Mouse (Mus musculus) large intestine, adult 2 months (tissue): ENCODE measurements around the gene Pgbd5. TPM values are rescaled to one million over a fixed set of nuclear protein-coding genes. Genes with fewer than 3 reads are reported as not detected.

Experiments
- DNase-seq: peaks from one replicate; pipeline ENCODE4 v3.0.0-alpha.2; 2012; ENCODE audit warnings: low read depth, low spot score
- WGBS: fragments of 180-500 bp; shearing (Covaris S2); methylation state at CpG from one replicate; pipeline ENCODE4 v1.1.7; 2018; 5-methylcytosine and 5-hydroxymethylcytosine counted together
- polyA plus RNA-seq: library from polyadenylated mRNA; depleted of rRNA; stranded (reverse); fragments of >200 nt; gene quantifications from 2 replicates; pipeline ENCODE4 v1.2.3, GENCODE M21; 2012; rRNA removed

The Pgbd5 gene
- polyA plus RNA-seq, result 3.3 and 4.2 TPM in 2 replicates

DNA sequence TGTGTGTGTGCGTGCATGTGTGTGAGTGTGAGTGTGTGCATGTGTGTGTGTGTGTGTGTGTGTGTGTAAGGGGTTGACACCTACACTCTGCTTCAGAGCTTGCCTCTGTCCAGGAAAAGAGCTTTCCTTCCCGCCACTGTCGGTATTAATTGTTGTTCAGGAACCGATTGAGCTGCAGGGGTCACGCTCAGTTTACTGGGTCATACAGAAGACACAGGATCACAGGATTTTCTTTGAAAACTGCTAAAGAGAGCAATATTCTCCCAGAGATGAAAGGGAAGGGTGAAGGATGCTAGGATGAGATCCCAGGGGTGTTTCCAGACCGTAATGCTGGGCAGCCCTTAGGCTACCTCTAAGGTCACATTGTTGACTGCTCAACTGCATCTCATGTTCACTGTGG, at the start of gene Pgbd5:
TSS of gene Pgbd5 (minus strand) at position 101 of the 400 bp plus-strand sequence.
- no peak for DNase-seq
- WGBS, result 81% methylated on average over 6 of the region's 6 CpGs

DNA sequence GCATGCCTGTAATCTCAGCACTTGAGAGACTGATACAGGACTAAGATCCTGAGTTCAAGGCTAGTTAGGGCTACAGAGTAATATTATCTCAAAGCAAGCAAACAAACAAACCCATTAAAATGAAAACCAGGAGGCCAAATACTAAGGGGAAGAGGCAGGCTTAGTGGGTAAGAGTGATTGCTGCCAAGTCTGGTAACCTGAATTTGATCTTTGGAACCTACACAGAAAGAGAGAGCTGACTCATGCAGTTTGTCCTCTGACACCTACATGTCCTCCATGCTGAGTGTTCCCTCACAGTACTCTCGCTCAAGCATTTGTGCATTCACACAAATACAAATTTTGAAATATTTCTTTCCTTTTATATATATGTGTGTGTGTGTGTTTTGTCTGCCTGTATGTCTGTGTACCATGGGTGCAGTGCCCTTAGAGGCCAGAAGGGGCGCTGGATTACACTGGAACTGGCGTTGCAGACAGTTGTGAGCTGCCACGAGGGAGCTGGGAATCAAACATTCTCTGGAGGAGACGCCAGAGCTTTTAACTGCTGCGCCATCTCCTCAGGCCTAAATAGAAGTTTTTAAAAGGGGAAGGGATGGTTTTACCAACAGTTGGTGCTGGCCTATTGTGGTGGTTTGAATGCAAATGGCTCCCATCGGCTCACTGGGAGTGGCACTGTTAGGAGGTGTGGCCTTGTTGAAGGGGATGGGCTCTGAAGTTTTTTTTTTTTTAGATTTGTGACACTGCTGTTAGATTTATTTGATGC, 44.1 kb upstream of the Pgbd5 start:
- DNase-seq, result no peak
- WGBS, result 71% methylated on average over 7 of the region's 7 CpGs

DNA sequence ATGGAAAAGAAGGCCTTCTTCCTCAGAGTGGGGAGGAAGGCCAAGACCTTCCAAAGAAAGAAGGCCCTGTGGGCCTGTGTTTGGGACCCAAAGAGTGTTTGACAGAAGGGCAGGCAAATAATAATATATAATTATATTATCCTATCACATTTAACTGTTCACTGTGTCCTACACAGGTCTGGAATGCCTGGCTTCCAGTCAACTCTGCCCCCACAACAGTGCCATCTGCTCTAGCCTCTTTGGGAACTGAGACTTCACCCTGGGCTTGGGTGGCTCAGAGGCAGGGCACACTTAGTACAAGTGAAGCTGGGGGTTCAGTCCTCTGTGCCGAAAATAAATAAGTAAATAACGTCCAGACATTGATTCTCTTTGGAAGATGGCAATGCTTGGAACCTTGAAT, 43.3 kb upstream of the Pgbd5 start:
- 93% methylated on average over 2 of the region's 2 CpGs for WGBS
- DNase-seq, result no peak

DNA sequence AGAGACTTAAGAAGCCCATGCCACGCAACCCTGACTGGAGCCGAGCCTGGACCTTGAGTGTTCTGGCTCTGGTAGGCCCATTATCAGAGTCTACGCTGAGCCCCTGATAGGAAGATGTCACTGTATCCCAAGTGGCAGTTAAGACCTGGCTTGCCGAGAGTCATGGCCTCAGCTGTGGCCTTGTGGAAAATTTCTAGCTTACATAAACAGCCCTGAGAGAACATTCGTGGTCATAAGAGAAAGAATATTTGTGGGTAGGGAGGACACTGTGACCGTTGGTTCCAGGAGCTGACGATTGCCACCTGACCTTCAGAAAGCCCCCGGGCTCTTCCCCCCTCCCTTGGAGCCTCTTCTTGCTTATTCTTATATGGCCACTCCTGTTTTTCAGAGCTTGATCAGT, 40.9 kb upstream of the Pgbd5 start:
- WGBS, result 71% methylated on average over 8 of the region's 8 CpGs
- no peak for DNase-seq

DNA sequence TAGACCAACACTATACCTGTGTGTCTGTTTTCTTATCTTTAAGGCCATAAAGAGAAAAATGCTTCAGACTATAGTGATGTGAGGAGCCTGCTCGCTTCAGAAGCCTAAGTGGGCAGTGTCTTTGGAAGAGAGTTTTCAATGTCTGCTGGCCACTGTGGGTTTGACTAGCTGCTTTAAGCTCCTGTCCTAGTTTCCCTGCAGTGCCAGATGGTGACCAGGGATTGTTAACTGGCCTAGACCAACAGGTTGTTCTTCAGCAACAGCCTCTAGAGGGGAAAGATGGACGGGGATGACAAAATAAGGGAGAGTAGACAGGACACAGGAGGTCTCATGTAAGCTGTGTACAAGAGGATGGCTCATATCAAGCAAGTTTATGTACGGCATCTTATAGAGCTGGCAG, 39.8 kb upstream of the Pgbd5 start:
- no peak for DNase-seq
- WGBS, result 56% methylated on average over 3 of the region's 3 CpGs

DNA sequence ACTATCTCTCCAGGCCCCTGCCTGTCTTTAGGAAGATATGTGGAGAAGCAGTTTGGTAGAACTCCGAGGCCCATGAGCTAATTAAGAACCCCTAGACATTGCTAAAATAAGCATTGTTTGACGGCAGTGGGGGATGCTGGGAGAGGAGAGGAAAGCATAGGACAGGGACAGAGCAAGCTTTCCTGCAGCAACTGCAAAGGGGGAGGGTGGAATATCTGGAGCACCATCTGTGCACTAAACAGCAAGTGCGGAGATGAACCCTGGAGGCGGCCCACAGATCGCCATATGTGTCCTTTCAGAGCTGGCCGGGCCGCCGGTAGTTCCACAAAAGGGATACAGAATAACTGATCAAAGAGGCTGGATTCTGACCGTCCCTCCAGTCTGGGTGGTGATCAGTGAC, 37.2 kb upstream of the Pgbd5 start:
- 67% methylated on average over 9 of the region's 9 CpGs for WGBS
- no peak for DNase-seq

DNA sequence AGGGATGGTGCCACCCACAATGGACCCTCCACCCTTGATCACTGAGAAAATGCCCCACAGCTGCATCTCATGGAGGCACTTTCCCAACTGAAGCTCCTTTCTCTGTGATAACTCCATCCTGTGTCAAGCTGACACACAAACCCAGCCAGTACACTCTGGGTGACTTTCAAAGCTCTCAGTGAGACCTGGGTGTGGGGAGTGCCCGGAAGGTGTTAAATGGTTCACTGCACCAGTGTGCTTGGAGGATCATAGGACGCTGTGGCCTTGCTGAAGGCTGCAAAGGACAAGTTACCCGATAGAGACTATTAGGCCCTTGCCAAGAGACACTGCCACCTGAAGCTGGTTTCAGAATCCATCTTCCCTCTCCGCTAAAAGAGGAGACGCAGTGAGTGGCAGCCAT, 36.2 kb upstream of the Pgbd5 start:
- WGBS, result 76% methylated on average over 5 of the region's 5 CpGs
- no peak for DNase-seq

DNA sequence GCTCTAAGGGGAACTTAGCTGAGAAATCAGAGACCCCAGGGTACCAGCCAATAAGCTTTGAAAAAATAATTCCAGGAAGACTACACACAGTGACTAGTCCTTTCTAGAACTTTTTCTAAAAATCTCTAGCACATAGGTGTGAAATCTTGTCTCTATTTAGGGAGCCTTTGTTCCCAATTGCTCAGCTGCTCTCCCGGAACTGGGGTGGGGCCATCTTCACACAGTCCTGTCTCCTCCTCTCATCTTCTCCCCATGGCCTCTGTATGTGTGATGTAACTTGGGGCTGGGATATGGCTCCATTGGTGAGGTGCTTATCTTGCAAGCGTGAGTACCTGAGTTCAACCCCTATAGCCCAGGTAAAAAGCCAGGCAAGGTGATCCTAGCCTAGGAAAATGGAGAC, 25.2 kb upstream of the Pgbd5 start:
- DNase-seq, result no peak
- WGBS, result 65% methylated on average over 2 of the region's 2 CpGs

DNA sequence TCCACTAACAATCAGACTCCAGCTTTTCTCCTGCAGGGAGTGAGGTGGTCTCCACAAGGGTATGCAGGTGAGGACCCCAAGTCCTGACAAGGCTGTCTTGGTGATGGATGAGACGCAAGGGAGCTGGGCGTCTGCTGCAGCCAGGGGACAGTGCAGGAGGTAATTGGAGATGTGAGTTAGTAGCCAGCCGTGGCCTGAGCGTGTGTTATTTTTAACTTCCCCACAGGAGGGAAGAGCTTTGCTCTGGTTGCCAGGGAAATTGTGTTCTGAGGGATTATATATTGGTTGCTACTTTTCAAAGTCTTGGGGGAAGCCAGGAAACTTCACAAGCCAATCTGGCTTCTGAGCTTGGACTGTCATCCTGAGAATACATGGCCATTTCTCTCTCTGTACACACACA, 23.7 kb upstream of the Pgbd5 start:
- 46% methylated on average over 4 of the region's 4 CpGs for WGBS
- no peak for DNase-seq

DNA sequence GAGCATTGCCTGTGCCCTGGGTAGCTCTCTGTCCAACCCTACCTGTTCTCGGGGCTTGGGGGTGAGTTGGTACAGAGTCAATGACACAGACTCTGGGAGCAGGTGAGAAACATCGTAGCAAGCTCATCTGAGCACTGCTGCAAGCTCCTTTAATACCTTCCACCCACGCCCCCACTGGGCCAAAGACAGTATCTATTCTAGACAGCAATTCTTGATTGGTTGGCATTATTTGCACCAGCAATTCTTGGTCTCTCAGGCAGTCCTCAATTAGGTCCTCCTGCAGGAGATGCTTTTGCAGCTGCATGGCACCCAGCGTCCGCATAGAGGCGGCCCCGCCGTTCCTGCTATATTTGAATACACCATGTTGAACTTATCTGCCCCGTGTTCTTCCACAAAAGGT, 22.7 kb upstream of the Pgbd5 start:
- 75% methylated on average over 9 of the region's 9 CpGs for WGBS
- no peak for DNase-seq

DNA sequence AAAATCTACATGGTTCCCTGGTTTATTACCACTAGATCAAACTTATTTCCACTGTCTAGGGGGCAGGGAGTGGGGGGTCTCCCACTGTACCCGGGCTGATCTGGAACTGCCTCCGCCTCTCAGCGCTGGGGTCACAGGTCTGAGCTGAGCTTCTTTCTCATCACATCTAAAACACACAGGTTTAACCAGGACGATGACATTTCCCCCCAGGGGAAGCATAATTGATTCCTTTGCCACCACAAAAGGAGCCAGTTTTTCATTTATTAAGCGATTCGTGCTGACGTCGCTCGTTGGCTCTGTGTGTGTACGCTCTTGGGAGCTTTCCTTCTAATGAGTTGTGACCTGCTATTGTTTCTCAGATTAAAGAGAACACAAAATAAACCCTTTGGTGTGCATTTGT, 21.6 kb upstream of the Pgbd5 start:
- 78% methylated on average over 10 of the region's 10 CpGs for WGBS
- DNase-seq, result no peak

DNA sequence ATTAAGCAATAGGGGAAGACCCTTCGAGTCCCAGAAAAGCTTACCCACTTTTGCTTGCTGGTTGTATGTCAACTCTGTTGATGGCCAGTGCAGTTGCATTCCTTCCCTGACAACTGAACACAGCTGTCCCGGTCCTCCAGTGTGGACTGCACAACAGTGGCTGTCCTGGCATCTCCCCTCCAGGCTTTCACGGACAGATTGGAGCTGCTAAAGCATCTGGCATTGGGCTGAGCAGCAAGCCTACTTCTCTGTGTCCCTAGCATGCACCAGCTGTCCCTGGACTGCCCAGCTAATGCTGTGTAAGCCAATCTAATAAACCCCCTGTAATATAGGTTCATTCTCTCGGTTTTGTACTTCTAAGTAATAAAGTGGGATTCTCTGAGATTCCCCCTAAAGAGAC, 21.2 kb upstream of the Pgbd5 start:
- 57% methylated on average over 4 of the region's 4 CpGs for WGBS
- DNase-seq, result no peak

DNA sequence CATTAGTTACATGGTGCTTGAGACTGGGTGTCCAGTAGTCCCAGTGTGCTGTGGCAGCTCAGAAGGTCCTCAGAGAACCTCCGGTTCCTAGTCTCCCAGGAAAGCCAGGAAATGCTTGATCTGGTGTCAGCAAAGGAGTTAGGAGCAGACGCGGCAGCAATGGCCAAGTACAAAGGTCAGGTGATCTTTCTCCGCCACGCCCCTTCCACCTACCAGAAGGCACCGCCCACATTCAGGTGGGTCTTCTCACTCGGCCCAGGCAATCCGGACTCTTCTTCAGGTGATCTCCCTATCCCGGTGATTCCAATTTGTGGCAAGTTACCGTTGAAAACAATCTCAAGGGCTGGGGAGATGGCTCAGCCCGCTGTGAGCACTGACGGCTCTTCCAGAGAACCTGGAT, 20.2 kb upstream of the Pgbd5 start:
- peak; percentile 22 for DNase-seq
- WGBS, result 21% methylated on average over 12 of the region's 12 CpGs

DNA sequence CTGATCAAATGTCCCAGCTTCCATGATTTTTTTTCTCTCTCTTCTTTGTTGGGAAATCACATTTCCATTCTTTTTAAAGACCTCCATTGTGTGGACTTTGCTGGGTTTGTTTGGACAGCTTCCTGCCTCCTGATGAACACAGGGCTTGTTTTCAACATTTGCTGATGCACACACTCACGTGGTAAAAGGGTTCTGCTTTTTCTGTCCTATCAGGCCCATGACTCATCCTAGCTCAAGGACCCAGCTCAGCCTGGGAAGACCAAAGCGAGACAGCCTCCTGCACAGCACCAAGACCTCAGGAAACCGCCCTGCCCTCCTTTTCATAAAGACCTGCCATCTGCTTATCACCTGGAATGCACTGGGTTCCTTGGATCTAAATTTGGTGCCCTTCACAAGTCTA, 15.9 kb upstream of the Pgbd5 start:
- WGBS, result 23% methylated on average over 3 of the region's 3 CpGs

DNA sequence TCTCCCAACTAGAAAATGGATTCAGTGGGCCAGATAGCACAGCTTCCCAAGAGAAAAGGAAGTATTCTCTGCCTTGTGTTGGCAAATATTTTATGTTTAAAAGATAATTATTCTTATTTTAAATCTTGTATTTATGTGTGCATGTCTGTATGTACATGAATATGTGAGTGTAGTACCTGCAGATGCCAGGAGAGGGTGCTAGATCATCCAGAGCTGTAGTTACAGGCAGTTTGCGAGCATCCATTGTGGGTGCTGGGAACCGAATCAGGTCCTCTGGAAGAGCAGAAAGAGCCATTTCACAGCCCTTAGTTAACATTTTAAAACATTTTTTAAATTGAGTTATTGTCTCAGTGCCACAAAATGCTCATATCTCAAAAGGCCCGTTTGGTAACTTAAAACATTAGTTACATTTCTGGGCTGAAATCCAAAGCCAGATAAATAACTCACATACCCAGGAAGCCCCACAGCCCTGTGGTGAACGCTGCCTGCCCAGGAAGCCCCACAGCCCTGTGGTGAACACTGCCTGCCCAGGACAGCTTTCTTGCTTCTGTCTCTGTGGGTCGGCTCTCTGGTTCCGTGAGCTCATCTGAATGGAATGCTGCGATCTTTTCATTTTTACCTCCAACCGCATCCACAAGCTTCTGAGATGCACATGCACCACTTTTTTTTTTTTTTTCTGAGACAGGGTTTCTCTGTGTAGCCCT, 10.9 kb upstream of the Pgbd5 start:
- DNase-seq, result no peak
- 81% methylated on average over 8 of the region's 8 CpGs for WGBS

More for the DNA sequence above, 15.9 kb upstream of the Pgbd5 start:
- DNase-seq, result no peak

DNA sequence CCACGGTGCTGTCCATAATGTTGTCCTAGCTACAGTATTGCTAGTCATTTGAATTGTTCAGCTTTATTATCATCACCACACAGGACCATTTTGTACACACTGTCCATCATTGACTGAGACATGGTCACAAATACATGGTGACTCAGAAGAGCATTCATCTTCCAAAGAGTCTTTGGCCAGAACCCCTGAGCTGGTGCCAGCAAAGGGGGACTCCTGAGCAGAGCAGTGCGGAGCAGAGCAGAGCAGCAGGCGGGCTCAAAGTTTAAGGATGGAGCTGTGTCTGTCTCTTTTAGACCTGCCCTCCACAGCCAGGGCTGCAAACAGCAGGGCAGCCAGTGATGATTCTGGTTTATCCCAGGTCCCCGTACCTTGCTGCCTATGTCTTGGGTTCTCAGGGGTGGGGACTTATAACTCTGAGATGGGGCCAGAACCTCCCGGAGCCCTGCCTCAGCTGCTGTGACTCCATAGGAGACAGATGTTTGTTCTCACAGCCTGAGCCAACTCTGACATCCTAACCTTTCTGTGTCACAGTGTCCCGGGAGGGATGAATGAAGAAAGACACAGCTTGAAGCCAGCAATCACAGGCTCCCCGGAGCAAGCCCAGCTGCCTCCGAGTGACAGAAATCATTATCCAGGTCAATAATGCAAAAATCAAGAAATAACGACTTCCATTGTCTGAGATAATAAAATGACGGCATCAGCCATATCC, 9.7 kb upstream of the Pgbd5 start:
- no peak for DNase-seq

DNA sequence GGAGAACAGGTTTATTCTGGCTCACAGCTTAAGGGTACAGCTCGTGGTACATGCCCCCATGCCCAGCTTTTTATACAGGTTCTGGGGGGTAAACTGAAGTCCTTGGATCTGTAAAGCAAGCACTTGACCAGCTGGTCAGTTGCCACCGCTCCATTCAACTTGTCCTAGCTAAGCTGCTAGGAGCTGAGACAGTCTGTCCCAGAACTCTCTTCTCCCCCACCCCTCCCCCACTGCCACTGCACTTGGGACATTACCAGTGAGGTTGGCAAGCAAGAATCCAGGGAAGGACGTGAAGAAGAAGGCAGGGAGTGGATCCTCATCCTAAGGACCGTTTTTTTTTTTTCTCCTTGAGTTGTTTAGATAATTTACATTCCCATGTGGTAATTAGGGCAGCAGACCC, 2.7 kb downstream of the Pgbd5 start:
- WGBS, result 16% methylated on average over 4 of the region's 4 CpGs
- no peak for DNase-seq

More for the DNA sequence above, 9.7 kb upstream of the Pgbd5 start:
- 61% methylated on average over 10 of the region's 10 CpGs for WGBS

DNA sequence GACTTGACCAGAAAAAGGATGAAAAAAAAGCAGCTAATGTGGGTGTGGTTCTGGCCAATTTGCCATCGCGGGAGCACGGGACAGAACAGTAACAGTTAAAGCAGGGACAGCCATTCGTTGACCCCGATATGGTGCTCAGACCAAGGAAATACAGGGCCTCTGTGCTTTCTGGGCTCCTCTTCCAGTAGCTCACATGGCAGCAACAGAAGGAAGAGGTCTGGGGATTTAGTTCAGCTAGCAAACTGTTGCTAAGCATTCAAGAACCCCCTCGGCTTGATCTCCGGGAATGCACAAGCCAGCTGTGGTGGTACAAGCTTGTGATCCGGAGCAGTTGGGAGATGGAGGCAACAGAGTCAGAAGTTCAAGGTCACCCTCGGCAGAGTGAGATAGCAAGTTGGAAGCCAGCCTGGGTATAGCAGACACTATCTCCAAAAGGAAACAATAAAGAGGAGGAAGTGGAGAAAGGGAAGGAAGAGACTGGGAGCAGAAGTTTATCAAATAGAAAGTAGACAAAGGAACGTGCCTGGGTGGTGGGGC, 3.7 kb downstream of the Pgbd5 start:
- no peak for DNase-seq
- 52% methylated on average over 10 of the region's 10 CpGs for WGBS

DNA sequence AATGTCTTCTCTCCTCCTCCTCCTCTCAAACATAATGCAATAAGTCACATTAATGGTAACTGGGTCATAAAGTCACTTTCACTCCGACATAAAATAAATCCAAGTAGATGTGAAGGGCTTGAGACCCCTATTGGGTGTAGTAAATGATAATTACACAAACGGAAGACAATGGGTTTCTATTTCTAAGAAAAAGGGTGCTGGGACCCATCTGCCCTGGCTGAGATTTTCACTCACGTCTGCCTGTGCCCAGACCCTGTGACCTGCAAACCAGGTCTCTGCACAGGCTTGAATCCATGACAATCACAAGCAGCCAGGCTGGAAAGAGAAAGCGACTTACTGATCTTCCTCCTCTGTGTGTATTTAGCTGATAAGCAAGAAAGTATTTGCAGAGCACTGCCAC, 4.3 kb downstream of the Pgbd5 start:
- 48% methylated on average over 4 of the region's 4 CpGs for WGBS
- DNase-seq, result no peak

DNA sequence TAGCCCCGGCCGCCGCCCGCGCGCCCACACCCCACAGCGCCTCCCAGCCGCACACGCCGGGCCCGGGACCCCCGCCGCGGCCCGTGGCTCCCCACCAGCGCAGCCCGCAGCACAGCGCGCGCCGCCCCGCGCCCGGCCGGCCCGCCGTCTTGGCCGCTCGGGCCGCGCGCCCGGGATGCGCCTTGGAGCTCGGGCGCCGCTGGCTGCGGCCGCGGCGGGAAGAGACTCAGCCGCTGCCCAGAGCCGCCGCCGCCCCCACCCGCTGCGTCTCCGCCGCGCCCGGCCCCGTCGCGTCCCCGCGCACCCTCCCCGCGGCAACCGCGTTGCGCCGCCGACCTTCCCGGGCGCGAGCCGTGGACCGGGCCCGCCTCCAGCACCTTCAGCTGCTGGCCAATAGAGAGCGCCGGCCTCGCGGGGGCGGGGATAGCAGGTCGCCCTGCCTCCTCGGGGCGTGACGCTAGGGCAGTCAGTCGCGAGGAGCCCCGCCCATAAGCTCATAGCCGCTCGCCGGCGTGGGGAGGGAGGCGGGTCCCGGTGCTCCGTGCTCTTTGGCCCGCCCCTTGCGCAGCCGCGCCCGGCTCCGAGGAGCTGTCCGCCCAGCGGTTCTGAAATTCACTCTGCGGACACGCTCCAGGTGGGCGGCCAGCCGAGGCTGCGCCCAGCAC, 5.2 kb downstream of the Pgbd5 start:
- peak; percentile 75 for DNase-seq
- WGBS, result 2% methylated on average over 84 of the region's 101 CpGs
